Mouse (Mus musculus) liver, embryonic 16.5 days (tissue): ENCODE results near the gene Chaf1a. TPM values are rescaled to one million over a fixed set of nuclear protein-coding genes. Genes with fewer than 3 reads are reported as not detected.

Experiments
- ATAC-seq: fragments of 200-750 bp; cut with Nextera tagmentation; 2 replicates; pipeline ENCODE4 v1.8.0; 2017; ENCODE audit warnings: low read depth, mild to moderate bottlenecking, moderate number of reproducible peaks, moderate library complexity
- H3K27ac ChIP-seq: fragments of 300-500 bp; sonication (generic); 2 replicates; pipeline ENCODE4 v1.5.1; 2014; ENCODE audit warnings: mild to moderate bottlenecking, low read length
- H3K27me3 ChIP-seq: fragments of 300-500 bp; sonication (generic); 2 replicates; pipeline ENCODE4 v1.6.1; 2014; ENCODE audit warnings: low read depth, low read length, mixed read lengths; ENCODE audit not compliant: control insufficient read depth, insufficient read depth
- H3K36me3 ChIP-seq: fragments of 300-500 bp; sonication (generic); 2 replicates; pipeline ENCODE4 v1.6.1; 2014; ENCODE audit warnings: mild to moderate bottlenecking; ENCODE audit not compliant: control insufficient read depth, insufficient read depth
- H3K4me1 ChIP-seq: fragments of 300-500 bp; sonication (generic); 2 replicates; pipeline ENCODE4 v1.6.1; 2014; ENCODE audit warnings: low read depth, low read length, mixed read lengths; ENCODE audit not compliant: control insufficient read depth
- H3K4me2 ChIP-seq: fragments of 300-500 bp; sonication (generic); 2 replicates; pipeline ENCODE4 v1.6.1; 2014; ENCODE audit warnings: low read depth, low read length, mixed read lengths
- H3K4me3 ChIP-seq: fragments of 300-500 bp; sonication (generic); 2 replicates; pipeline ENCODE4 v1.5.1; 2014; ENCODE audit warnings: low read depth, mild to moderate bottlenecking, low read length
- H3K9ac ChIP-seq: fragments of 300-500 bp; sonication (generic); 2 replicates; pipeline ENCODE4 v1.6.1; 2014; ENCODE audit warnings: low read depth, low read length
- H3K9me3 ChIP-seq: fragments of 300-500 bp; sonication (generic); replicated peaks from 2 replicates; pipeline ENCODE4 v1.6.1; 2016; ENCODE audit warnings: low read length; ENCODE audit not compliant: control insufficient read depth
- WGBS: fragments of 180-500 bp; shearing (Covaris S2); extraction: QIAGEN DNeasy Blood & Tissue Kit; methylation state at CpG from one replicate; pipeline ENCODE4 v1.1.7; 2014; ENCODE audit not compliant: insufficient replicate concordance; 5-methylcytosine and 5-hydroxymethylcytosine counted together
- polyA plus RNA-seq: library from polyadenylated mRNA; unstranded; fragments of >200 nt; fragmentation: Nextera tagmentation; extraction: Ambion mirVana; gene quantifications from 2 replicates; pipeline ENCODE4 v1.2.1, GENCODE M21; 2015

The Chaf1a gene
- polyA plus RNA-seq, 1 experiment from 2014 or later = 14.5 TPM

GRCm38 (mm10) chr17:56008356-56009087 is 31.7 kb upstream of the Chaf1a start:
- WGBS = under 1% methylated on average over 21 of the region's 21 CpGs
- peak overlapping the region; percentile 53 for H3K9ac ChIP-seq

GRCm38 (mm10) chr17:56009088-56009961 is 30.9 kb upstream of the Chaf1a start:
- H3K9ac ChIP-seq = peak overlapping the region; percentile 72
- peaks cover 26% of the 10 kb centered on the region for H3K4me1 ChIP-seq
- no peaks in the 10 kb centered on the region; the same call in 1 of the 2 replicates for H3K27me3 ChIP-seq
- H3K27ac ChIP-seq = peak overlapping the region; percentile 64
- H3K4me2 ChIP-seq = peak overlapping the region; percentile 87
- H3K36me3 ChIP-seq = no peaks in the 10 kb centered on the region
- peak overlapping the region; percentile 79 for H3K4me3 ChIP-seq
- no peaks in the 10 kb centered on the region for H3K9me3 ChIP-seq
- peak; percentile 89 for ATAC-seq
- 1% methylated on average over 62 of the region's 62 CpGs for WGBS

More at GRCm38 (mm10) chr17:56008356-56009087, 31.7 kb upstream of the Chaf1a start:
- peaks cover 26% of the 10 kb centered on the region for H3K4me1 ChIP-seq
- H3K36me3 ChIP-seq = no peaks in the 10 kb centered on the region
- H3K27ac ChIP-seq = peak overlapping the region; percentile 64
- no peaks in the 10 kb centered on the region for H3K9me3 ChIP-seq
- H3K4me3 ChIP-seq = peak overlapping the region; percentile 79
- peak; percentile 86 for ATAC-seq
- H3K27me3 ChIP-seq = no peaks in the 10 kb centered on the region; the same call in 1 of the 2 replicates
- H3K4me2 ChIP-seq = peak overlapping the region; percentile 87

GRCm38 (mm10) chr17:56009962-56010240 is 30.3 kb upstream of the Chaf1a start:
- H3K4me1 ChIP-seq = peaks cover 26% of the 10 kb centered on the region
- no peaks in the 10 kb centered on the region for H3K36me3 ChIP-seq
- peak overlapping the region; percentile 79 for H3K4me3 ChIP-seq
- H3K27me3 ChIP-seq = no peaks in the 10 kb centered on the region; the same call in 1 of the 2 replicates
- 50% methylated on average over 2 of the region's 2 CpGs for WGBS
- peak overlapping the region; percentile 72 for H3K9ac ChIP-seq
- no peak overlapping the region for H3K27ac ChIP-seq
- H3K4me2 ChIP-seq = peak overlapping the region; percentile 87
- H3K9me3 ChIP-seq = no peaks in the 10 kb centered on the region
- ATAC-seq = no peak

- Histone ChIP-seq H3K27me3 (no peaks in the 10 kb centered on the region; the same call in 1 of the 2 replicates), H3K36me3 (no peaks in the 10 kb centered on the region), H3K9ac (no peak overlapping the region), H3K4me1 (peaks cover 26% of the 10 kb centered on the region), H3K4me2 (peak overlapping the region; percentile 87), H3K9me3 (no peaks in the 10 kb centered on the region), H3K4me3 (peak overlapping the region; percentile 79; the same call in 1 of the 2 replicates), H3K27ac (no peak overlapping the region)
- 57% methylated on average over 14 of the region's 14 CpGs for WGBS
- no peak for ATAC-seq
Measured at GRCm38 (mm10) chr17:56010255-56010654, 30.0 kb upstream of the Chaf1a start.

GRCm38 (mm10) chr17:56010681-56011080 is 29.6 kb upstream of the Chaf1a start:
- no peak overlapping the region for H3K9ac ChIP-seq
- no peaks in the 10 kb centered on the region for H3K9me3 ChIP-seq
- no peak overlapping the region for H3K4me3 ChIP-seq
- no peak overlapping the region for H3K27ac ChIP-seq
- H3K4me2 ChIP-seq = no peak overlapping the region
- no peaks in the 10 kb centered on the region; the same call in 1 of the 2 replicates for H3K27me3 ChIP-seq
- peaks cover 2% of the 10 kb centered on the region; the same call in 1 of the 2 replicates for H3K36me3 ChIP-seq
- 5% methylated on average over 9 of the region's 9 CpGs for WGBS
- H3K4me1 ChIP-seq = peaks cover 26% of the 10 kb centered on the region
- no peak for ATAC-seq

- H3K27me3 ChIP-seq = no peaks in the 10 kb centered on the region; the same call in 1 of the 2 replicates
- no peak overlapping the region for H3K9ac ChIP-seq
- H3K4me3 ChIP-seq = no peak overlapping the region
- peaks cover 26% of the 10 kb centered on the region for H3K4me1 ChIP-seq
- H3K27ac ChIP-seq = no peak overlapping the region
- no peaks in the 10 kb centered on the region for H3K9me3 ChIP-seq
- 69% methylated on average over 7 of the region's 7 CpGs for WGBS
- H3K36me3 ChIP-seq = peaks cover 9% of the 10 kb centered on the region; the same call in 1 of the 2 replicates
- no peak for ATAC-seq
- H3K4me2 ChIP-seq = no peak overlapping the region
Measured at GRCm38 (mm10) chr17:56011441-56011840, 28.8 kb upstream of the Chaf1a start.

GRCm38 (mm10) chr17:56015293-56015692 is 24.9 kb upstream of the Chaf1a start:
- peaks cover 33% of the 10 kb centered on the region for H3K36me3 ChIP-seq
- H3K27me3 ChIP-seq = no peaks in the 10 kb centered on the region; the same call in 1 of the 2 replicates
- no peak for ATAC-seq
- WGBS = 86% methylated on average over 9 of the region's 9 CpGs
- H3K4me3 ChIP-seq = no peak overlapping the region
- no peak overlapping the region for H3K27ac ChIP-seq
- H3K4me1 ChIP-seq = peaks cover 4% of the 10 kb centered on the region
- H3K4me2 ChIP-seq = no peak overlapping the region
- no peak overlapping the region for H3K9ac ChIP-seq
- H3K9me3 ChIP-seq = no peaks in the 10 kb centered on the region

- Histone ChIP-seq H3K4me1 (no peaks in the 10 kb centered on the region), H3K36me3 (peaks cover 33% of the 10 kb centered on the region), H3K9me3 (no peaks in the 10 kb centered on the region), H3K9ac (no peak overlapping the region), H3K27me3 (no peaks in the 10 kb centered on the region), H3K4me3 (no peak overlapping the region), H3K4me2 (no peak overlapping the region), H3K27ac (no peak overlapping the region)
- 79% methylated on average over 8 of the region's 8 CpGs for WGBS
- ATAC-seq = no peak
Measured at GRCm38 (mm10) chr17:56016382-56016781, 23.9 kb upstream of the Chaf1a start.
